Mouse (Mus musculus): ENCODE measurements around the gene Lancl2. TPM values are rescaled to one million over a fixed set of nuclear protein-coding genes. Genes with fewer than 3 reads are reported as not detected.
A peak's percentile ranks its signal among the peaks of the same experiment; 100 is the strongest.

Gene Lancl2
- 65.9 and 70.3 TPM in 2 replicates for polyA plus RNA-seq (2015; fragmentation: Nextera tagmentation; extraction: Ambion mirVana)

- no peaks in the 10 kb centered on the region for H3K9me3 ChIP-seq
- no peaks in the 10 kb centered on the region for H3K36me3 ChIP-seq
- H3K9ac ChIP-seq: peak within 1 kb of the TSS; percentile 97
- 0% methylated on average over 10 of the region's 10 CpGs for WGBS
- H3K27me3 ChIP-seq: no peaks in the 10 kb centered on the region
- peak within 1 kb of the TSS; percentile 100 for H3K27ac ChIP-seq (replicated peaks)
- peak within 1 kb of the TSS; percentile 70 for H3K4me3 ChIP-seq
- H3K4me2 ChIP-seq: peak within 1 kb of the TSS; percentile 74
- peak; percentile 48 for ATAC-seq (ENCODE audit: low read depth)
- H3K4me1 ChIP-seq (replicated peaks): peaks cover 29% of the 10 kb centered on the region
These were observed at the start of gene Lancl2 for GRCm38 (mm10) chr6:57702376-57702742. TSS of gene Lancl2 (plus strand) at chr6:57702540.

GRCm38 (mm10) chr6:57661295-57661694, 41.0 kb upstream of the Lancl2 start:
- 89% methylated on average over 4 of the region's 4 CpGs for WGBS
- no peaks in the 10 kb centered on the region for H3K4me1 ChIP-seq (replicated peaks)
- no peak overlapping the region for H3K4me2 ChIP-seq
- no peaks in the 10 kb centered on the region for H3K36me3 ChIP-seq
- no peaks in the 10 kb centered on the region for H3K27me3 ChIP-seq
- no peak overlapping the region for H3K9ac ChIP-seq
- no peak overlapping the region for H3K27ac ChIP-seq (replicated peaks)
- H3K4me3 ChIP-seq: no peak overlapping the region
- ATAC-seq (ENCODE audit: low read depth): no peak
- H3K9me3 ChIP-seq: no peaks in the 10 kb centered on the region

- Histone ChIP-seq H3K36me3 (peaks cover 21% of the 10 kb centered on the region), H3K4me2 (no peak overlapping the region), H3K4me3 (no peak overlapping the region), H3K27ac (replicated peaks) (no peak overlapping the region), H3K9me3 (0 out of 2 replicates have a peak, but pooled peaks cover 4% of the 10 kb centered on the region), H3K9ac (no peak overlapping the region), H3K4me1 (replicated peaks) (no peaks in the 10 kb centered on the region), H3K27me3 (no peaks in the 10 kb centered on the region)
- no peak for ATAC-seq (ENCODE audit: low read depth)
- 94% methylated on average over 1 of the region's 1 CpGs for WGBS
These were observed 18.2 kb upstream of the Lancl2 start for GRCm38 (mm10) chr6:57684156-57684555.

GRCm38 (mm10) chr6:57691467-57692261, 10.7 kb upstream of the Lancl2 start, which contains the start of gene Pyurf:
TSS of gene Pyurf (minus strand) at chr6:57692078.
- Histone ChIP-seq H3K9me3 (no peaks in the 10 kb centered on the region), H3K4me2 (peak within 1 kb of the TSS; percentile 68), H3K4me1 (replicated peaks) (peaks cover 6% of the 10 kb centered on the region), H3K27ac (replicated peaks) (peak within 1 kb of the TSS; percentile 93), H3K27me3 (no peaks in the 10 kb centered on the region), H3K4me3 (peak within 1 kb of the TSS; percentile 86), H3K36me3 (peaks cover 19% of the 10 kb centered on the region), H3K9ac (peak within 1 kb of the TSS; percentile 89)
- ATAC-seq (ENCODE audit: low read depth): peak; percentile 97
- WGBS: under 1% methylated on average over 42 of the region's 52 CpGs

- no peak overlapping the region for H3K4me2 ChIP-seq
- peaks cover 6% of the 10 kb centered on the region for H3K4me1 ChIP-seq (replicated peaks)
- 86% methylated on average over 3 of the region's 3 CpGs for WGBS
- H3K27me3 ChIP-seq: no peaks in the 10 kb centered on the region
- peaks cover 12% of the 10 kb centered on the region; the same call in 1 of the 2 replicates for H3K36me3 ChIP-seq
- no peak overlapping the region for H3K4me3 ChIP-seq
- no peaks in the 10 kb centered on the region for H3K9me3 ChIP-seq
- no peak overlapping the region for H3K27ac ChIP-seq (replicated peaks)
- ATAC-seq (ENCODE audit: low read depth): no peak
- H3K9ac ChIP-seq: no peak overlapping the region
These were observed 9.2 kb upstream of the Lancl2 start for GRCm38 (mm10) chr6:57693116-57693515.

- ATAC-seq (ENCODE audit: low read depth): no peak
- Histone ChIP-seq H3K27ac (replicated peaks) (peak overlapping the region; percentile 100), H3K4me1 (replicated peaks) (peaks cover 29% of the 10 kb centered on the region), H3K36me3 (no peaks in the 10 kb centered on the region), H3K9me3 (no peaks in the 10 kb centered on the region), H3K4me2 (peak overlapping the region; percentile 74), H3K4me3 (peak overlapping the region; percentile 70), H3K9ac (peak overlapping the region; percentile 97), H3K27me3 (no peaks in the 10 kb centered on the region)
- 55% methylated on average over 4 of the region's 4 CpGs for WGBS
These were observed 654 bp upstream of the Lancl2 start for GRCm38 (mm10) chr6:57701686-57702085.

- H3K36me3 ChIP-seq: no peaks in the 10 kb centered on the region
- H3K4me1 ChIP-seq (replicated peaks): peaks cover 29% of the 10 kb centered on the region
- H3K9me3 ChIP-seq: no peaks in the 10 kb centered on the region
- under 1% methylated on average over 59 of the region's 59 CpGs for WGBS
- peak overlapping the region; percentile 100 for H3K27ac ChIP-seq (replicated peaks)
- no peaks in the 10 kb centered on the region for H3K27me3 ChIP-seq
- H3K9ac ChIP-seq: peak overlapping the region; percentile 97
- peak; percentile 99 for ATAC-seq (ENCODE audit: low read depth)
- peak overlapping the region; percentile 70 for H3K4me3 ChIP-seq
- peak overlapping the region; percentile 74 for H3K4me2 ChIP-seq
These were observed 581 bp downstream of the Lancl2 start for GRCm38 (mm10) chr6:57702743-57703499.

GRCm38 (mm10) chr6:57703703-57704102, 1.4 kb downstream of the Lancl2 start:
- H3K9me3 ChIP-seq: no peaks in the 10 kb centered on the region

GRCm38 (mm10) chr6:57706721-57707120, 4.4 kb downstream of the Lancl2 start:
- H3K36me3 ChIP-seq: no peaks in the 10 kb centered on the region
- H3K9ac ChIP-seq: no peak overlapping the region
- no peak overlapping the region for H3K27ac ChIP-seq (replicated peaks)
- no peak for ATAC-seq (ENCODE audit: low read depth)
- no peaks in the 10 kb centered on the region for H3K27me3 ChIP-seq
- 90% methylated on average over 1 of the region's 1 CpGs for WGBS
- H3K4me2 ChIP-seq: no peak overlapping the region
- no peaks in the 10 kb centered on the region for H3K9me3 ChIP-seq
- H3K4me1 ChIP-seq (replicated peaks): peaks cover 18% of the 10 kb centered on the region
- no peak overlapping the region for H3K4me3 ChIP-seq

More at GRCm38 (mm10) chr6:57703703-57704102, 1.4 kb downstream of the Lancl2 start:
- Histone ChIP-seq H3K27me3 (no peaks in the 10 kb centered on the region), H3K4me2 (peak overlapping the region; percentile 74), H3K4me3 (peak overlapping the region; percentile 70), H3K36me3 (no peaks in the 10 kb centered on the region), H3K4me1 (replicated peaks) (peaks cover 29% of the 10 kb centered on the region), H3K9ac (peak overlapping the region; percentile 97), H3K27ac (replicated peaks) (peak overlapping the region; percentile 100)
- peak; percentile 40 for ATAC-seq (ENCODE audit: low read depth)
- 29% methylated on average over 2 of the region's 2 CpGs for WGBS

GRCm38 (mm10) chr6:57711726-57712125, 9.4 kb downstream of the Lancl2 start:
- H3K9ac ChIP-seq: no peak overlapping the region
- H3K4me3 ChIP-seq: no peak overlapping the region
- no peaks in the 10 kb centered on the region for H3K27me3 ChIP-seq
- H3K27ac ChIP-seq (replicated peaks): no peak overlapping the region
- H3K36me3 ChIP-seq: peaks cover 13% of the 10 kb centered on the region
- no peak for ATAC-seq (ENCODE audit: low read depth)
- H3K9me3 ChIP-seq: no peaks in the 10 kb centered on the region
- H3K4me2 ChIP-seq: no peak overlapping the region
- H3K4me1 ChIP-seq (replicated peaks): no peaks in the 10 kb centered on the region
- WGBS: 36% methylated on average over 1 of the region's 1 CpGs

- H3K36me3 ChIP-seq: peaks cover 24% of the 10 kb centered on the region
- no peak overlapping the region for H3K4me2 ChIP-seq
- WGBS: 97% methylated on average over 1 of the region's 1 CpGs
- no peak for ATAC-seq (ENCODE audit: low read depth)
- no peak overlapping the region for H3K27ac ChIP-seq (replicated peaks)
- no peaks in the 10 kb centered on the region for H3K9me3 ChIP-seq
- H3K27me3 ChIP-seq: no peaks in the 10 kb centered on the region
- no peak overlapping the region for H3K4me3 ChIP-seq
- H3K4me1 ChIP-seq (replicated peaks): no peaks in the 10 kb centered on the region
- no peak overlapping the region for H3K9ac ChIP-seq
These were observed 19.0 kb downstream of the Lancl2 start for GRCm38 (mm10) chr6:57721347-57721746.

- no peak overlapping the region for H3K4me2 ChIP-seq
- H3K9me3 ChIP-seq: no peaks in the 10 kb centered on the region
- 94% methylated on average over 1 of the region's 1 CpGs for WGBS
- H3K4me1 ChIP-seq (replicated peaks): no peaks in the 10 kb centered on the region
- no peak for ATAC-seq (ENCODE audit: low read depth)
- H3K27ac ChIP-seq (replicated peaks): no peak overlapping the region
- H3K27me3 ChIP-seq: no peaks in the 10 kb centered on the region
- no peak overlapping the region for H3K4me3 ChIP-seq
- peaks cover 20% of the 10 kb centered on the region for H3K36me3 ChIP-seq
- no peak overlapping the region for H3K9ac ChIP-seq
These were observed 40.4 kb downstream of the Lancl2 start for GRCm38 (mm10) chr6:57742749-57743148.

All from neural tube, embryonic 13.5 days (tissue).